Mouse (Mus musculus): ENCODE measurements around the gene Ppib.

Ppib gene

GRCm38 (mm10) chr9:66064316-66064715 lies 4.3 kb downstream of the Ppib start:
- no peak for TF ChIP-seq POU5F1 (IDR thresholded peaks at IDR 0.05; ENCODE audit: borderline replicate concordance, low read length)
- no peak for TF ChIP-seq CTCF (conservative IDR thresholded peaks at IDR 0.05; ENCODE audit: low read length)
- no peak for TF ChIP-seq NANOG (IDR thresholded peaks at IDR 0.05; ENCODE audit: borderline replicate concordance, low read length)
- Histone ChIP-seq H3K9me3 (ENCODE audit: low read length) (no peaks in the 10 kb centered on the region), H3K4me1 (replicated peaks; ENCODE audit: low read depth, low read length) (peaks cover 59% of the 10 kb centered on the region)

GRCm38 (mm10) chr9:66066791-66067190 lies 6.8 kb downstream of the Ppib start:
- peaks cover 58% of the 10 kb centered on the region for H3K4me1 ChIP-seq (replicated peaks; ENCODE audit: low read depth, low read length)
- TF ChIP-seq CTCF (conservative IDR thresholded peaks at IDR 0.05; ENCODE audit: low read length), result no peak
- TF ChIP-seq POU5F1 (IDR thresholded peaks at IDR 0.05; ENCODE audit: borderline replicate concordance, low read length), result no peak
- TF ChIP-seq NANOG (IDR thresholded peaks at IDR 0.05; ENCODE audit: borderline replicate concordance, low read length), result no peak

More at GRCm38 (mm10) chr9:66064316-66064715, 4.3 kb downstream of the Ppib start:
- peaks cover 26% of the 10 kb centered on the region for H3K27me3 ChIP-seq (ENCODE audit: insufficient read depth, low read length)
- H3K4me3 ChIP-seq (replicated peaks; ENCODE audit: low read length), result no peak overlapping the region
- H3K36me3 ChIP-seq (ENCODE audit: insufficient read depth, low read length), result peaks cover 64% of the 10 kb centered on the region

GRCm38 (mm10) chr9:66067542-66067941 lies 7.5 kb downstream of the Ppib start:
- Histone ChIP-seq H3K4me1 (replicated peaks; ENCODE audit: low read depth, low read length) (peaks cover 54% of the 10 kb centered on the region), H3K27me3 (ENCODE audit: insufficient read depth, low read length) (peaks cover 28% of the 10 kb centered on the region), H3K4me3 (replicated peaks; ENCODE audit: low read length) (no peak overlapping the region), H3K9me3 (ENCODE audit: low read length) (no peaks in the 10 kb centered on the region), H3K36me3 (ENCODE audit: insufficient read depth, low read length) (peaks cover 48% of the 10 kb centered on the region)
- TF ChIP-seq CTCF (conservative IDR thresholded peaks at IDR 0.05; ENCODE audit: low read length) (peak; percentile 39), POU5F1 (IDR thresholded peaks at IDR 0.05; ENCODE audit: borderline replicate concordance, low read length) (no peak), NANOG (IDR thresholded peaks at IDR 0.05; ENCODE audit: borderline replicate concordance, low read length) (no peak)

More at GRCm38 (mm10) chr9:66066791-66067190, 6.8 kb downstream of the Ppib start:
- no peaks in the 10 kb centered on the region for H3K9me3 ChIP-seq (ENCODE audit: low read length)
- no peak overlapping the region for H3K4me3 ChIP-seq (replicated peaks; ENCODE audit: low read length)
- peaks cover 55% of the 10 kb centered on the region for H3K36me3 ChIP-seq (ENCODE audit: insufficient read depth, low read length)
- H3K27me3 ChIP-seq (ENCODE audit: insufficient read depth, low read length), result peaks cover 28% of the 10 kb centered on the region

GRCm38 (mm10) chr9:66068056-66068455 lies 8.0 kb downstream of the Ppib start:
- peaks cover 33% of the 10 kb centered on the region for H3K27me3 ChIP-seq (ENCODE audit: insufficient read depth, low read length)
- no peak for TF ChIP-seq NANOG (IDR thresholded peaks at IDR 0.05; ENCODE audit: borderline replicate concordance, low read length)
- TF ChIP-seq POU5F1 (IDR thresholded peaks at IDR 0.05; ENCODE audit: borderline replicate concordance, low read length), result no peak
- no peak for TF ChIP-seq CTCF (conservative IDR thresholded peaks at IDR 0.05; ENCODE audit: low read length)
- H3K9me3 ChIP-seq (ENCODE audit: low read length), result no peaks in the 10 kb centered on the region
- H3K4me3 ChIP-seq (replicated peaks; ENCODE audit: low read length), result no peak overlapping the region
- peaks cover 43% of the 10 kb centered on the region for H3K36me3 ChIP-seq (ENCODE audit: insufficient read depth, low read length)
- H3K4me1 ChIP-seq (replicated peaks; ENCODE audit: low read depth, low read length), result peaks cover 49% of the 10 kb centered on the region

- Histone ChIP-seq H3K4me3 (replicated peaks; ENCODE audit: low read length) (peak overlapping the region; percentile 92), H3K36me3 (ENCODE audit: insufficient read depth, low read length) (peaks cover 33% of the 10 kb centered on the region), H3K27me3 (ENCODE audit: insufficient read depth, low read length) (peaks cover 35% of the 10 kb centered on the region), H3K9me3 (ENCODE audit: low read length) (no peaks in the 10 kb centered on the region), H3K4me1 (replicated peaks; ENCODE audit: low read depth, low read length) (peaks cover 48% of the 10 kb centered on the region)
- TF ChIP-seq CTCF (conservative IDR thresholded peaks at IDR 0.05; ENCODE audit: low read length) (no peak), NANOG (IDR thresholded peaks at IDR 0.05; ENCODE audit: borderline replicate concordance, low read length) (no peak), POU5F1 (IDR thresholded peaks at IDR 0.05; ENCODE audit: borderline replicate concordance, low read length) (no peak)
Measured at GRCm38 (mm10) chr9:66068971-66069391, 9.0 kb downstream of the Ppib start.

- Histone ChIP-seq H3K9me3 (ENCODE audit: low read length) (peaks cover 6% of the 10 kb centered on the region), H3K36me3 (ENCODE audit: insufficient read depth, low read length) (peaks cover 27% of the 10 kb centered on the region), H3K27me3 (ENCODE audit: insufficient read depth, low read length) (peaks cover 35% of the 10 kb centered on the region), H3K4me3 (replicated peaks; ENCODE audit: low read length) (peak within 1 kb of the TSS; percentile 92), H3K4me1 (replicated peaks; ENCODE audit: low read depth, low read length) (peaks cover 43% of the 10 kb centered on the region)
- TF ChIP-seq CTCF (conservative IDR thresholded peaks at IDR 0.05; ENCODE audit: low read length), result no peak
- TF ChIP-seq POU5F1 (IDR thresholded peaks at IDR 0.05; ENCODE audit: borderline replicate concordance, low read length), result no peak
- no peak for TF ChIP-seq NANOG (IDR thresholded peaks at IDR 0.05; ENCODE audit: borderline replicate concordance, low read length)
Measured at GRCm38 (mm10) chr9:66069583-66069982, 9.6 kb downstream of the Ppib start, which contains the start of gene Snx22. Gene Snx22 (minus strand): TSS chr9:66069719.

GRCm38 (mm10) chr9:66070151-66070550 lies 10.1 kb downstream of the Ppib start:
- H3K4me3 ChIP-seq (replicated peaks; ENCODE audit: low read length), result no peak overlapping the region; the same call in 1 of the 2 replicates
- H3K36me3 ChIP-seq (ENCODE audit: insufficient read depth, low read length), result peaks cover 24% of the 10 kb centered on the region
- peaks cover 7% of the 10 kb centered on the region for H3K9me3 ChIP-seq (ENCODE audit: low read length)
- peaks cover 41% of the 10 kb centered on the region for H3K4me1 ChIP-seq (replicated peaks; ENCODE audit: low read depth, low read length)
- peaks cover 37% of the 10 kb centered on the region for H3K27me3 ChIP-seq (ENCODE audit: insufficient read depth, low read length)
- no peak for TF ChIP-seq CTCF (conservative IDR thresholded peaks at IDR 0.05; ENCODE audit: low read length)
- TF ChIP-seq NANOG (IDR thresholded peaks at IDR 0.05; ENCODE audit: borderline replicate concordance, low read length), result no peak

GRCm38 (mm10) chr9:66072754-66073153 lies 12.7 kb downstream of the Ppib start:
- no peak for TF ChIP-seq CTCF (conservative IDR thresholded peaks at IDR 0.05; ENCODE audit: low read length)
- TF ChIP-seq POU5F1 (IDR thresholded peaks at IDR 0.05; ENCODE audit: borderline replicate concordance, low read length), result no peak
- Histone ChIP-seq H3K27me3 (ENCODE audit: insufficient read depth, low read length) (peaks cover 31% of the 10 kb centered on the region), H3K9me3 (ENCODE audit: low read length) (peaks cover 7% of the 10 kb centered on the region), H3K36me3 (ENCODE audit: insufficient read depth, low read length) (no peaks in the 10 kb centered on the region), H3K4me1 (replicated peaks; ENCODE audit: low read depth, low read length) (peaks cover 26% of the 10 kb centered on the region), H3K4me3 (replicated peaks; ENCODE audit: low read length) (no peak overlapping the region)

- no peak overlapping the region for H3K4me3 ChIP-seq (replicated peaks; ENCODE audit: low read length)
- no peaks in the 10 kb centered on the region; the same call in 1 of the 2 replicates for H3K4me1 ChIP-seq (replicated peaks; ENCODE audit: low read depth, low read length)
- H3K9me3 ChIP-seq (ENCODE audit: low read length), result peaks cover 7% of the 10 kb centered on the region
- no peak for TF ChIP-seq CTCF (conservative IDR thresholded peaks at IDR 0.05; ENCODE audit: low read length)
- TF ChIP-seq POU5F1 (IDR thresholded peaks at IDR 0.05; ENCODE audit: borderline replicate concordance, low read length), result no peak
- no peak for TF ChIP-seq NANOG (IDR thresholded peaks at IDR 0.05; ENCODE audit: borderline replicate concordance, low read length)
- no peaks in the 10 kb centered on the region for H3K36me3 ChIP-seq (ENCODE audit: insufficient read depth, low read length)
- peaks cover 15% of the 10 kb centered on the region for H3K27me3 ChIP-seq (ENCODE audit: insufficient read depth, low read length)
Measured at GRCm38 (mm10) chr9:66078072-66078471, 18.1 kb downstream of the Ppib start.
